Mouse (Mus musculus): ENCODE results near the gene Ascc1.

Gene Ascc1

GRCm38 (mm10) chr10:60016223-60016622 lies 13.6 kb downstream of the Ascc1 start:
- no peak for DNase-seq (ENCODE audit: extremely low read depth, low read depth)

- DNase-seq (ENCODE audit: extremely low read depth, low read depth) = no peak
Observed at GRCm38 (mm10) chr10:60019299-60019698, 16.7 kb downstream of the Ascc1 start.

- no peak for DNase-seq (ENCODE audit: extremely low read depth, low read depth)
Observed at GRCm38 (mm10) chr10:60023751-60024150, 21.1 kb downstream of the Ascc1 start.

GRCm38 (mm10) chr10:60026759-60027395 lies 24.3 kb downstream of the Ascc1 start:
- DNase-seq (ENCODE audit: extremely low read depth, low read depth) = no peak

- no peak for DNase-seq (ENCODE audit: extremely low read depth, low read depth)
Observed at GRCm38 (mm10) chr10:60027619-60028084, 25.0 kb downstream of the Ascc1 start.

- DNase-seq (ENCODE audit: extremely low read depth, low read depth) = no peak
Observed at GRCm38 (mm10) chr10:60028181-60028580, 25.6 kb downstream of the Ascc1 start.

- DNase-seq (ENCODE audit: extremely low read depth, low read depth) = no peak
Observed at GRCm38 (mm10) chr10:60028979-60029378, 26.4 kb downstream of the Ascc1 start.

GRCm38 (mm10) chr10:60029387-60029786 lies 26.8 kb downstream of the Ascc1 start:
- DNase-seq (ENCODE audit: extremely low read depth, low read depth) = no peak

GRCm38 (mm10) chr10:60031562-60031961 lies 29.0 kb downstream of the Ascc1 start:
- no peak for DNase-seq (ENCODE audit: extremely low read depth, low read depth)

- DNase-seq (ENCODE audit: extremely low read depth, low read depth) = no peak
Observed at GRCm38 (mm10) chr10:60031985-60032384, 29.4 kb downstream of the Ascc1 start.

- DNase-seq (ENCODE audit: extremely low read depth, low read depth) = no peak
Observed at GRCm38 (mm10) chr10:60032622-60033021, 30.0 kb downstream of the Ascc1 start.

GRCm38 (mm10) chr10:60033064-60033463 lies 30.5 kb downstream of the Ascc1 start:
- DNase-seq (ENCODE audit: extremely low read depth, low read depth) = no peak

- no peak for DNase-seq (ENCODE audit: extremely low read depth, low read depth)
Observed at GRCm38 (mm10) chr10:60034621-60035020, 32.0 kb downstream of the Ascc1 start.

GRCm38 (mm10) chr10:60035744-60036143 lies 33.1 kb downstream of the Ascc1 start:
- no peak for DNase-seq (ENCODE audit: extremely low read depth, low read depth)

GRCm38 (mm10) chr10:60042350-60042922 lies 39.8 kb downstream of the Ascc1 start:
- DNase-seq (ENCODE audit: extremely low read depth, low read depth) = no peak

GRCm38 (mm10) chr10:60046696-60047095 lies 44.1 kb downstream of the Ascc1 start:
- no peak for DNase-seq (ENCODE audit: extremely low read depth, low read depth)

- DNase-seq (ENCODE audit: extremely low read depth, low read depth) = no peak
Observed at GRCm38 (mm10) chr10:60050581-60050980, 48.0 kb downstream of the Ascc1 start.

GRCm38 (mm10) chr10:60053073-60053472 lies 50.5 kb downstream of the Ascc1 start:
- DNase-seq (ENCODE audit: extremely low read depth, low read depth) = no peak

- no peak for DNase-seq (ENCODE audit: extremely low read depth, low read depth)
Observed at GRCm38 (mm10) chr10:60062173-60062572, 59.6 kb downstream of the Ascc1 start.

- no peak for DNase-seq (ENCODE audit: extremely low read depth, low read depth)
Observed at GRCm38 (mm10) chr10:60062931-60063330, 60.3 kb downstream of the Ascc1 start.

- DNase-seq (ENCODE audit: extremely low read depth, low read depth) = no peak
Observed at GRCm38 (mm10) chr10:60066524-60066923, 63.9 kb downstream of the Ascc1 start.

- DNase-seq (ENCODE audit: extremely low read depth, low read depth) = no peak
Observed at GRCm38 (mm10) chr10:60075159-60075558, 72.6 kb downstream of the Ascc1 start.

GRCm38 (mm10) chr10:60077226-60077625 lies 74.6 kb downstream of the Ascc1 start:
- DNase-seq (ENCODE audit: extremely low read depth, low read depth) = no peak

All from MEL-GATA-1-ER (cell line).